Mouse (Mus musculus) cerebellum, adult 2 months (tissue): ENCODE measurements around the gene Dnajb5.

ENCODE experiments used
- CTCF ChIP-seq: fragments of 200-500 bp; IDR thresholded peaks from 2 replicates; pipeline ENCODE4 v1.5.1; 2011; ENCODE audit warnings: low read depth, mild to moderate bottlenecking, control low read depth, low read length, moderate library complexity, borderline replicate concordance; ENCODE audit not compliant: insufficient read depth
- POLR2A ChIP-seq: fragments of 200-500 bp; IDR thresholded peaks from 2 replicates; pipeline ENCODE4 v1.6.1; 2011; ENCODE audit warnings: low read length, control low read depth, borderline replicate concordance; ENCODE audit not compliant: insufficient read depth

GRCm38 (mm10) chr4:42904966-42905365 is 44.6 kb upstream of the Dnajb5 start:
- no peak for TF ChIP-seq CTCF
- TF ChIP-seq POLR2A: no peak
